Mouse (Mus musculus) embryonic facial prominence, embryonic 14.5 days (tissue): Measurements from ENCODE around the gene Hoga1. TPM values are rescaled to one million over a fixed set of nuclear protein-coding genes. Genes with fewer than 3 reads are reported as not detected.

Source experiments
- ATAC-seq: fragments of 200-750 bp; cut with Nextera tagmentation; 2 replicates; pipeline ENCODE4 v1.8.0; 2017; ENCODE audit warnings: low read depth, moderate number of reproducible peaks, moderate TSS enrichment
- DNase-seq: peaks from one replicate; pipeline ENCODE4 v3.0.0-alpha.2; 2015; ENCODE audit warnings: low spot score
- H3K27ac ChIP-seq: fragments of 300-500 bp; sonication (generic); replicated peaks from 2 replicates; pipeline ENCODE4 v1.5.1; 2014; ENCODE audit warnings: low read depth, mild to moderate bottlenecking, low read length, moderate library complexity
- H3K27me3 ChIP-seq: fragments of 300-500 bp; sonication (generic); replicated peaks from 2 replicates; pipeline ENCODE4 v1.6.1; 2014; ENCODE audit warnings: low read length; ENCODE audit not compliant: control insufficient read depth, insufficient read depth
- H3K36me3 ChIP-seq: fragments of 300-500 bp; sonication (generic); 2 replicates; pipeline ENCODE4 v1.6.1; 2014; ENCODE audit warnings: low read length, mixed read lengths; ENCODE audit not compliant: control insufficient read depth, insufficient read depth
- H3K4me1 ChIP-seq: fragments of 300-500 bp; sonication (generic); 2 replicates; pipeline ENCODE4 v1.6.1; 2014; ENCODE audit warnings: antibody characterized with exemption, low read length; ENCODE audit not compliant: control insufficient read depth, insufficient read depth
- H3K4me2 ChIP-seq: fragments of 300-500 bp; sonication (generic); 2 replicates; pipeline ENCODE4 v1.6.1; 2014; ENCODE audit warnings: low read depth, mild to moderate bottlenecking, low read length, moderate library complexity, mixed read lengths
- H3K4me3 ChIP-seq: fragments of 300-500 bp; sonication (generic); 2 replicates; pipeline ENCODE4 v1.5.1; 2014; ENCODE audit warnings: low read depth, mild to moderate bottlenecking, low read length
- H3K9ac ChIP-seq: fragments of 300-500 bp; sonication (generic); 2 replicates; pipeline ENCODE4 v1.6.1; 2014; ENCODE audit warnings: low read depth, mild to moderate bottlenecking, low read length, moderate library complexity, mixed read lengths
- H3K9me3 ChIP-seq: fragments of 300-500 bp; sonication (generic); 2 replicates; pipeline ENCODE4 v1.6.1; 2016; ENCODE audit warnings: low read length; ENCODE audit not compliant: control insufficient read depth
- WGBS: fragments of 180-500 bp; shearing (Covaris S2); extraction: QIAGEN DNeasy Blood & Tissue Kit; methylation state at CpG from one replicate; pipeline ENCODE4 v1.1.7; 2014; 5-methylcytosine and 5-hydroxymethylcytosine counted together
- polyA plus RNA-seq: library from polyadenylated mRNA; unstranded; fragments of >200 nt; fragmentation: Nextera tagmentation; extraction: Ambion mirVana; gene quantifications from 2 replicates; pipeline ENCODE4 v1.2.1, GENCODE M21; 2014

The Hoga1 gene
- polyA plus RNA-seq, 1 experiment from 2014 or later: 1.0 TPM

- no peak overlapping the region for H3K4me2 ChIP-seq
- no peaks in the 10 kb centered on the region for H3K27me3 ChIP-seq
- no peak overlapping the region for H3K9ac ChIP-seq
- ATAC-seq (no peak), DNase-seq (no peak)
- no peak overlapping the region for H3K27ac ChIP-seq
- H3K36me3 ChIP-seq: peaks cover 94% of the 10 kb centered on the region
- no peak overlapping the region for H3K4me3 ChIP-seq
- H3K9me3 ChIP-seq: no peaks in the 10 kb centered on the region
- no peaks in the 10 kb centered on the region for H3K4me1 ChIP-seq
- WGBS: 94% methylated on average over 9 of the region's 9 CpGs
Observed at GRCm38 (mm10) chr19:42118142-42118541, 72.7 kb downstream of the Hoga1 start.

GRCm38 (mm10) chr19:42118596-42118995 is 73.2 kb downstream of the Hoga1 start:
- ATAC-seq (no peak), DNase-seq (no peak)
- H3K4me1 ChIP-seq: no peaks in the 10 kb centered on the region
- H3K4me3 ChIP-seq: no peak overlapping the region
- peaks cover 94% of the 10 kb centered on the region for H3K36me3 ChIP-seq
- 81% methylated on average over 5 of the region's 5 CpGs for WGBS
- no peak overlapping the region for H3K9ac ChIP-seq
- H3K4me2 ChIP-seq: no peak overlapping the region
- no peaks in the 10 kb centered on the region for H3K27me3 ChIP-seq
- no peaks in the 10 kb centered on the region for H3K9me3 ChIP-seq
- no peak overlapping the region for H3K27ac ChIP-seq

DNA sequence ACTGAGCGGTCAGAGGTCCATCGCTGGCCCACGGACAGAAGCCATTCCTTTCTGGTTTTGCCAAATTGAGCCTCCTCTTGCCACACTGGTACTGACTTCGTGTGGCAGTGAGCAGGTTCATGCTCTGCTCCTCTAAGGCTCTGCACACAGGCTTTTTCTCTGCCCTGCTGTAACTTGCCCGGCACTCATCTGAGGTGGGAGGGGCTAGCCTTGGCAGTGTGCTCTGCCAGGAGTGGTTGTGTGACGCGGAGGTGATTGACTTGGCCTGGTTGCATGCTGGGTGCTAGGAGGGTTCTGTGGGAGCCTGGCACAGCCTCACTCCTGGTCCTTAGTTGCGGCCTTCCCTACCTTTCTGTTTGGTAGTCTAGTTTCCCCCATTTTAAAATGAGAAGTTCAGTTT is 75.0 kb downstream of the Hoga1 start:
- H3K4me1 ChIP-seq: no peaks in the 10 kb centered on the region
- H3K9ac ChIP-seq: no peak overlapping the region
- DNase-seq (no peak), ATAC-seq (no peak)
- H3K27me3 ChIP-seq: no peaks in the 10 kb centered on the region
- 95% methylated on average over 8 of the region's 8 CpGs for WGBS
- no peaks in the 10 kb centered on the region for H3K9me3 ChIP-seq
- H3K4me3 ChIP-seq: no peak overlapping the region
- H3K36me3 ChIP-seq: peaks cover 98% of the 10 kb centered on the region
- no peak overlapping the region for H3K4me2 ChIP-seq
- H3K27ac ChIP-seq: no peak overlapping the region

Other genes with a start within 250 kb of the Hoga1 start
- 17.5 and 21.2 TPM in 2 replicates for gene Arhgap19, start 243.6 kb upstream of the Hoga1 start, polyA plus RNA-seq
- gene Frat1, start 215.6 kb upstream of the Hoga1 start, polyA plus RNA-seq: 4.5 and 6.4 TPM in 2 replicates
- gene Frat2, start 197.5 kb upstream of the Hoga1 start, polyA plus RNA-seq: 2.8 and 3.2 TPM in 2 replicates
- 13.8 and 15.0 TPM in 2 replicates for gene Rrp12, start 149.4 kb upstream of the Hoga1 start, polyA plus RNA-seq
- gene Pgam1, start 133.7 kb upstream of the Hoga1 start, polyA plus RNA-seq: 522 and 549 TPM in 2 replicates
- 67.8 and 71.3 TPM in 2 replicates for gene Exosc1, start 112.2 kb upstream of the Hoga1 start, polyA plus RNA-seq
- gene Zdhhc16, start 112.1 kb upstream of the Hoga1 start, polyA plus RNA-seq: 69.1 and 72.4 TPM in 2 replicates
- 27.5 and 35.2 TPM in 2 replicates for gene Mms19, start 64.5 kb upstream of the Hoga1 start, polyA plus RNA-seq
- 18.7 and 20.8 TPM in 2 replicates for gene Ubtd1, start 63.8 kb upstream of the Hoga1 start, polyA plus RNA-seq
- 6.6 and 7.8 TPM in 2 replicates for gene Ankrd2, start 9.6 kb upstream of the Hoga1 start, polyA plus RNA-seq
- gene 4933411K16Rik, start 6.6 kb downstream of the Hoga1 start, polyA plus RNA-seq: 0.25 TPM in 1 of 2 replicates, not detected in the other
- 20.1 and 21.5 TPM in 2 replicates for gene Morn4, start 40.7 kb downstream of the Hoga1 start, polyA plus RNA-seq
- 28.2 and 29.9 TPM in 2 replicates for gene Pi4k2a, start 44.9 kb downstream of the Hoga1 start, polyA plus RNA-seq
- gene Avpi1, start 83.4 kb downstream of the Hoga1 start, polyA plus RNA-seq: 36.9 and 37.3 TPM in 2 replicates
- 19.4 and 21.0 TPM in 2 replicates for gene Marveld1, start 101.8 kb downstream of the Hoga1 start, polyA plus RNA-seq
- 12.2 and 15.2 TPM in 2 replicates for gene Zfyve27, start 118.3 kb downstream of the Hoga1 start, polyA plus RNA-seq
- gene Sfrp5, start 156.6 kb downstream of the Hoga1 start, polyA plus RNA-seq: 18.0 and 18.3 TPM in 2 replicates
- 3.0 and 3.2 TPM in 2 replicates for gene Golga7b, start 202.0 kb downstream of the Hoga1 start, polyA plus RNA-seq